Mouse (Mus musculus) limb, embryonic 11.5 days (tissue): ENCODE data around the gene Rasgrf2. TPM values are rescaled to one million over a fixed set of nuclear protein-coding genes. Genes with fewer than 3 reads are reported as not detected.

Experiments used
- ATAC-seq: fragments of 200-750 bp; cut with Nextera tagmentation; 2 replicates; pipeline ENCODE4 v1.8.0; 2017; ENCODE audit warnings: low read depth; ENCODE audit not compliant: insufficient number of reproducible peaks, low FRiP score, low TSS enrichment
- DNase-seq: peaks from one replicate; pipeline ENCODE4 v3.0.0-alpha.2; 2015; ENCODE audit warnings: low spot score
- H3K27ac ChIP-seq: fragments of 300-500 bp; sonication (generic); replicated peaks from 2 replicates; pipeline ENCODE4 v1.5.1; 2014; ENCODE audit warnings: low read depth, mild to moderate bottlenecking, low read length
- H3K27me3 ChIP-seq: fragments of 300-500 bp; sonication (generic); 2 replicates; pipeline ENCODE4 v1.6.1; 2014; ENCODE audit warnings: mild to moderate bottlenecking, low read length, mixed read lengths; ENCODE audit not compliant: control insufficient read depth, insufficient read depth
- H3K36me3 ChIP-seq: fragments of 300-500 bp; sonication (generic); 2 replicates; pipeline ENCODE4 v1.6.1; 2014; ENCODE audit warnings: mild to moderate bottlenecking, low read length, moderate library complexity, mixed read lengths; ENCODE audit not compliant: control insufficient read depth, insufficient read depth
- H3K4me1 ChIP-seq: fragments of 300-500 bp; sonication (generic); 2 replicates; pipeline ENCODE4 v1.6.1; 2014; ENCODE audit warnings: low read length, mixed read lengths; ENCODE audit not compliant: control insufficient read depth, insufficient read depth
- H3K4me2 ChIP-seq: fragments of 300-500 bp; sonication (generic); 2 replicates; pipeline ENCODE4 v1.6.1; 2014; ENCODE audit warnings: low read depth, mild to moderate bottlenecking, moderate library complexity; ENCODE audit not compliant: severe bottlenecking
- H3K4me3 ChIP-seq: fragments of 300-500 bp; sonication (generic); 2 replicates; pipeline ENCODE4 v1.5.1; 2014; ENCODE audit warnings: low read depth, low read length
- H3K9ac ChIP-seq: fragments of 300-500 bp; sonication (generic); 2 replicates; pipeline ENCODE4 v1.6.1; 2014; ENCODE audit warnings: mild to moderate bottlenecking, low read length
- H3K9me3 ChIP-seq: fragments of 300-500 bp; sonication (generic); 2 replicates; pipeline ENCODE4 v1.6.1; 2016; ENCODE audit warnings: low read length; ENCODE audit not compliant: control insufficient read depth
- WGBS: fragments of 180-500 bp; shearing (Covaris S2); extraction: QIAGEN DNeasy Blood & Tissue Kit; methylation state at CpG from one replicate; pipeline ENCODE4 v1.1.7; 2014; 5-methylcytosine and 5-hydroxymethylcytosine counted together
- polyA plus RNA-seq: library from polyadenylated mRNA; unstranded; fragments of >200 nt; fragmentation: Nextera tagmentation; extraction: Ambion mirVana; gene quantifications from 2 replicates; pipeline ENCODE4 v1.2.1, GENCODE M21; 2014

Gene Rasgrf2
- polyA plus RNA-seq, 1 experiment from 2014 or later, result 0.05 TPM

GRCm38 (mm10) chr13:92073111-92073510 is 58.3 kb downstream of the Rasgrf2 start:
- DNase-seq (no peak), ATAC-seq (no peak)
- H3K27ac ChIP-seq, result no peak overlapping the region
- H3K4me2 ChIP-seq, result no peak overlapping the region
- H3K4me3 ChIP-seq, result no peak overlapping the region
- H3K4me1 ChIP-seq, result no peaks in the 10 kb centered on the region
- no peaks in the 10 kb centered on the region for H3K9me3 ChIP-seq
- WGBS, result 83% methylated on average over 1 of the region's 1 CpGs
- H3K9ac ChIP-seq, result no peak overlapping the region
- H3K36me3 ChIP-seq, result no peaks in the 10 kb centered on the region
- H3K27me3 ChIP-seq, result no peaks in the 10 kb centered on the region

DNA sequence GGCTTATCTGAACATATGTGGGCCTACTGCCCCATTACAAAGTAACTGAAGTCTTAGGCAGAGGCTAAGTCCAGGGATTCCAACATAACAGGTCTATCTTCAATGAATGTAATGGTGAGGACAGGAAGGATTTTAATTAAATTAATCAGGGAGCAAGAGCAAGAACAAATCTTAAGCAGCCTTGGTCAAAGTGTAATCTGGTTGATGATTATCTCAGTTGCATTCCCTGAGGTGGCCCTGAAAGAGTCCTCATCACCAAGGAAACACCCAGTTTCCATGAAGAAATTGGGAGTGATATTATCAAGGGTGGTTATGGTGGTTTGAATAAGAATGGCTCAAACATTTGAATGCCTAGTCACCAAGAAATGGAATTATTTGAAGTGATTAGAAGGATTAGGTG is 62.8 kb downstream of the Rasgrf2 start:
- Histone ChIP-seq H3K4me1 (no peaks in the 10 kb centered on the region), H3K9me3 (no peaks in the 10 kb centered on the region)

GRCm38 (mm10) chr13:92067831-92068230 is 63.6 kb downstream of the Rasgrf2 start:
- H3K27me3 ChIP-seq, result no peaks in the 10 kb centered on the region
- no peak overlapping the region for H3K4me3 ChIP-seq
- WGBS, result 78% methylated on average over 2 of the region's 2 CpGs
- no peak overlapping the region for H3K27ac ChIP-seq
- no peak for ATAC-seq
- H3K9me3 ChIP-seq, result no peaks in the 10 kb centered on the region
- no peak overlapping the region for H3K9ac ChIP-seq
- H3K36me3 ChIP-seq, result no peaks in the 10 kb centered on the region
- H3K4me2 ChIP-seq, result no peak overlapping the region
- no peak for DNase-seq
- no peaks in the 10 kb centered on the region for H3K4me1 ChIP-seq

More for the DNA sequence above, 62.8 kb downstream of the Rasgrf2 start:
- H3K4me3 ChIP-seq, result no peak overlapping the region
- H3K4me2 ChIP-seq, result no peak overlapping the region
- no peaks in the 10 kb centered on the region for H3K27me3 ChIP-seq
- H3K27ac ChIP-seq, result no peak overlapping the region
- DNase-seq (no peak), ATAC-seq (no peak)
- H3K36me3 ChIP-seq, result no peaks in the 10 kb centered on the region
- H3K9ac ChIP-seq, result no peak overlapping the region

DNA sequence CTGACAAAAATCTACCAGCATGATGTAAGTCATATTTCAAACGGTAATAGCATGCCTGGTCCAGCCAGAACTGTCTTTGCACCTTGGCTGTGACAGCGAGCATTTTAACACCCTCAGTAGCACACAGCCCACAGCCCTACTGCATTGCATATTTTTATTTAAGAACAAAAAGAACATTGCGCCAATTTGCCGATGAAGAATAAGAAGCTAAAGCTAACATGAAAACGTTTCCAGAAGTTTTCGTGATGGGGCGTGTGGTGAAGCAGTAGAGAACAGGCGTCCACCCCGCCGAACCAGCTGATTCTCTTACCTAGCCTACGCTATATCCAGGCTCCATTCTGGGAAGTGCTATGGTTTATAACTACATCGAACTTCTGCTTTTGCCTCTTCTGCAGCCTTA is 77.7 kb downstream of the Rasgrf2 start:
- Histone ChIP-seq H3K4me1 (no peaks in the 10 kb centered on the region), H3K27ac (no peak overlapping the region), H3K9ac (no peak overlapping the region), H3K9me3 (no peaks in the 10 kb centered on the region), H3K36me3 (no peaks in the 10 kb centered on the region), H3K27me3 (no peaks in the 10 kb centered on the region), H3K4me2 (no peak overlapping the region), H3K4me3 (no peak overlapping the region)
- ATAC-seq (no peak), DNase-seq (no peak)
- WGBS, result 96% methylated on average over 12 of the region's 12 CpGs

- WGBS, result 95% methylated on average over 3 of the region's 3 CpGs
- no peak overlapping the region for H3K4me2 ChIP-seq
- no peaks in the 10 kb centered on the region for H3K4me1 ChIP-seq
- H3K27ac ChIP-seq, result no peak overlapping the region
- no peaks in the 10 kb centered on the region for H3K27me3 ChIP-seq
- H3K4me3 ChIP-seq, result no peak overlapping the region
- no peak overlapping the region for H3K9ac ChIP-seq
- no peaks in the 10 kb centered on the region for H3K9me3 ChIP-seq
- ATAC-seq (no peak), DNase-seq (no peak)
- no peaks in the 10 kb centered on the region for H3K36me3 ChIP-seq
These were observed 78.5 kb downstream of the Rasgrf2 start for GRCm38 (mm10) chr13:92053001-92053400.

GRCm38 (mm10) chr13:92051216-92051615 is 80.2 kb downstream of the Rasgrf2 start:
- Histone ChIP-seq H3K4me2 (no peak overlapping the region), H3K27ac (no peak overlapping the region), H3K27me3 (no peaks in the 10 kb centered on the region), H3K9me3 (no peaks in the 10 kb centered on the region), H3K36me3 (no peaks in the 10 kb centered on the region), H3K4me3 (no peak overlapping the region), H3K4me1 (no peaks in the 10 kb centered on the region), H3K9ac (no peak overlapping the region)
- no peak for ATAC-seq
- 67% methylated on average over 3 of the region's 3 CpGs for WGBS
- DNase-seq, result no peak

GRCm38 (mm10) chr13:92041584-92042563 is 89.6 kb downstream of the Rasgrf2 start:
- Histone ChIP-seq H3K9ac (no peak overlapping the region), H3K4me3 (no peak overlapping the region), H3K4me1 (no peaks in the 10 kb centered on the region), H3K9me3 (no peaks in the 10 kb centered on the region), H3K4me2 (no peak overlapping the region), H3K27me3 (no peaks in the 10 kb centered on the region), H3K27ac (no peak overlapping the region), H3K36me3 (no peaks in the 10 kb centered on the region)
- no peak for ATAC-seq
- 59% methylated on average over 8 of the region's 8 CpGs for WGBS
- no peak for DNase-seq

GRCm38 (mm10) chr13:92030364-92031057 is 100.9 kb downstream of the Rasgrf2 start:
- Histone ChIP-seq H3K9me3 (no peaks in the 10 kb centered on the region), H3K36me3 (no peaks in the 10 kb centered on the region), H3K9ac (no peak overlapping the region), H3K27me3 (no peaks in the 10 kb centered on the region), H3K4me1 (no peaks in the 10 kb centered on the region), H3K4me2 (no peak overlapping the region), H3K4me3 (no peak overlapping the region), H3K27ac (no peak overlapping the region)
- 93% methylated on average over 24 of the region's 24 CpGs for WGBS
- no peak for DNase-seq
- ATAC-seq, result no peak
